Mouse (Mus musculus) neutrophil, adult 5-6 weeks (primary cell): ENCODE data around the gene Plekhg2. TPM values are rescaled to one million over a fixed set of nuclear protein-coding genes. Genes with fewer than 3 reads are reported as not detected.

ENCODE experiments used
- ATAC-seq: fragments of 151-379, 151-347 bp; 2 replicates; pipeline ENCODE4 v1.8.0; 2017; ENCODE audit warnings: mild to moderate bottlenecking, moderate TSS enrichment; ENCODE audit not compliant: insufficient number of reproducible peaks, poor library complexity, low FRiP score, severe bottlenecking; ENCODE audit errors: extremely low read depth
- total RNA-seq: library from RNA; stranded (forward); fragments of 200-1000 nt; gene quantifications from 2 replicates; pipeline ENCODE4 v1.2.3, GENCODE M21; 2017

Gene Plekhg2
- total RNA-seq, 1 experiment from 2014 or later, result 32.6 TPM

DNA sequence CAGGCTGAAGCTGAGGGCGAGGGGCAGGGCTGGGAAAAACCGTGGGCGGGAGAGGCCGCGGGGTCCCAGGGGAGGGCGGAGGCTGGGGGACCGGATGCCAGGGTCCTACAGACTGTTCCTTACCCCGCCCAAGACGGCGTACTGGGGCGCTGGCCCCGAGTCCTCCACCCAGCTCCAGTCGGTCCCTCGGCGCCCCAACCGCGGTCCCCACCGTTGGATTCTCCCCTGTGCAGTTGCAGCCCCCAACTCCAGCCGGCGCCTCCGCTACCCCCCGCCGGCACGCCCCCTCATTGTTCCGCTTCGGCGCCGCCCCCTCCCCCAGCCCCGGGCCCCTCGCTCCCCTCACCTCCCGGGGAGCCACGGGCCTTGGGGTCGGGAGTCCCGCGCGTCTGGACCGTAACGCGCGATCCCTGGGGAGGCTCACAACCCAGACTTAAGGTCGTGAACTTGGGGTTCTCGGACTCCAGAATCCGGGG, 847 bp downstream of the Plekhg2 start:
- no peak for ATAC-seq

DNA sequence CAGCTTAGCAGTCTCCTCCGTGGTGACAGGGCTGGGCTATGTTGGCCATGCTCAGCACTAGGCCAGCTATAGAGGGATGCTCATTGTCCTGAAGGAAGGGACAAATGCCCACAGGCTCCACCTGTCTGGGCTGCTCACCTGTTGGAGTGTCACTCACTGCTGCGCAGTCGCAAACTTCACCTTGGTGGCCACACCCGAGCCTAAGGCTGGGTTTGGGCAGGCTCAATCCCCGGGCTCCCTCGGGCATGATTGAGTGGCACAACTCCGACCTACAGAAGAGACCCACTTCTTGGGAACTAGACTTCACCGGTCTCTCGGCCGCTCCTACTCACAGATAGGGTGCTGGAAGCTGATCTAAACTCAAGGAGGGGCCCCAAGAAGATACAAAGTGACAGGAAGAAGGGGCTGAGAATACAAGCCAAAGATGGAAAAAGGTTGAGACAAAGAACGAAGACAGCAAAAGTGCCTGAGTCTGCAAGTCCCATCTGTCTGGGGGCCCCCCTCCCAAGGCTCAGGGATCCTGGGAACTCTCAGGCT, 1.4 kb downstream of the Plekhg2 start:
- ATAC-seq, result no peak

GRCm38 (mm10) chr7:28370051-28370450, 2.3 kb downstream of the Plekhg2 start:
- no peak for ATAC-seq

GRCm38 (mm10) chr7:28368276-28368920, 4.0 kb downstream of the Plekhg2 start:
- no peak for ATAC-seq

DNA sequence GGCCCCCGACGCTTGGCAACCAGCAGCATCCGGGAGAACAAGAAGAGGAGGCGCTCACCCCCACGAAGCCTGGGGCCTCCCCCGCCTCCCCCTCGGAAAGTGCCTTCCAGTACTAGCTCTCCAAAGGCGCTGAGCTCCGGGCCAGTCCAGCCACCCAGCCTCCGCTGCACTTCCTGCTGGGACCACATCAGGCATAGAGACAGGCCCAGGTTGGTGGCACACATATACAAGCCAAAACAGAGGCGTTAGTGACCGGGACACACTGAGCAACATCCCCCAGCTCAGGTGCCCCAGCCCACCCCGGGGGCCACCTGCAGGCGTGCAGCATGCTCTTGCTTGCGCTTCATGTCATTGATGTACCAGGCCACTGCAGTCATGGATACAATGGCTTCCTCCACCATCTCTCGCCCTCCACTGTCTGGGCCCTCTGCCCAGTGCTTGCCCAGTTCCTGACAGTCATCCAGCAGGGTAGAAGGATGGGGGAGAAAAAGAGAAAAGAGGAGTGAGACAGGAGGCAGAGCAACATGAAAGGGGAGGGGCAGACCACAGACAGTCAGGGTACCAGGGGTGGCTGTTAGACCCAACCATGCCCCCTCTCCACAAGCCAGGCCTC, 4.6 kb downstream of the Plekhg2 start:
- no peak for ATAC-seq

DNA sequence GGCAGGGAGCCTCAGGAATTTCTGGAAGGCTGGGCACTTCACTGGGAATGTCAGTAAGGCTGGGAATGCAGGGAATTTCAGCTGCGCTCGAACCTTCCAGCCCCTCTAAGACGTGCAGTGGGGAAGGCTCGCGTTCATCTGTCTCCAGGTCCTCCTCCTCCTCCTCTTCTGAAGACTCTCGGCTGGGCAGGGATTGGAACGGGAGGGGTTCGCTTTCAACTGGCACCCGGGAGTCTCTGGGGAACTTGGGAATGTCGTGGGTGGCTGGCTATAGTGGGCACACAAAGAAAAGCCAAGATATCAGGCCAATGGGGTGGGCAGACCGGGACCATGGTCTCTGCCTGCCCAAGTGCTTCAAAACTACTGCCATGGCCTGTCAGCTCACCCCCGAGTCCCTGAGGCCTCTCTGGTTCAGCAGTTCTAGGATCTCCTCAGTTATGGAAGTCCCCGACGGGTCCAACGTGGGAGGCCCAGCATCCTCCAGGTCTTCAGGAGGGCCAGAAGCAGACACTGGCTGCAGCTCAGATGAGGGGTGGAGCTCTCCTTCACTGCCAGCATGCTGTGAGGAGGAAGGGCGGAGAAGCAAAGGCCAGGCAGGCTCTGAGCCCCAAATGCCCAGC, 9.8 kb downstream of the Plekhg2 start:
- no peak for ATAC-seq

- no peak for ATAC-seq
These were observed 10.6 kb downstream of the Plekhg2 start for GRCm38 (mm10) chr7:28361647-28362341.

GRCm38 (mm10) chr7:28360291-28360690, 12.1 kb downstream of the Plekhg2 start:
- no peak for ATAC-seq

DNA sequence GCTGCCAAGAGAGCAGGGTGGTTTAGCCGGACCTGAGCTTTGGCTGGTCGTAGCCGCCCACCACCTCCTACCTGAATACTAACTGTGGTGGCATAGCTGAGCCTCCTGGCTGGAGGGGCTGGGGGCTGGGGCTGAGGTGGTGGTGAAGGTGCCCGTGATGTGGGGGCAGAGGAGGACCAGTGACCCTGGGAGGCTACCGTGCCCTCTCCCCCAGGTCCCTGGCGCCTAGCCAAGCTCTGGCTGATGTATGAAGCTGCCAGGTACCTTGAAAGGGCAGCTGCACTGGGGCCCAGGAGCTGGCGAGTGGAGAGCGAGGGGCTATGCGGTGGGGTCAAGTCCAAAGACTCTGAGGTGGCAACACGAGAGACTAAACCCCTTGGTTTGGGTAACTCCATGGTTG, 12.5 kb downstream of the Plekhg2 start:
- no peak for ATAC-seq

- ATAC-seq, result no peak
These were observed 14.0 kb downstream of the Plekhg2 start for GRCm38 (mm10) chr7:28358431-28358830.

GRCm38 (mm10) chr7:28357984-28358383, 14.4 kb downstream of the Plekhg2 start:
- ATAC-seq, result no peak

DNA sequence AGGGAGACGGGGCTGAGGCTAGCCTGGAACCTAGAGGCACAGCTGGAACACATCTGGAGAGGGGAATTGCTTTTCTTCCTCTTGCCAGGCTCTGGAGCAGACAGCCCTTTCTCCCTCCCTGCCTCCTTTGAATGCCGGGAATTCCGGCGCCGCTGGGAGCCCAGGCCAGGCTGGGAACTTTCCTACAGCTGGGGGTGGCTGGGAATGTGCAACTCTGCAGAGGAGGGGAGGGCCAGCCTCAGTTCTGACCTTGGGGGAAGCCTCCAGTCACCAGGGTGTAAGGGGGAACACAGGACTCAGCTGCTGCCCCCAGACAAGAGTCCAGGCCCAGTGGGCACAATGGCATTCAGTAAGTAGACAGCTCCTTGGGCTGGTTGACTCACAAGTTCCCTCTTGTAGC, 15.4 kb downstream of the Plekhg2 start:
- ATAC-seq, result no peak

- no peak for ATAC-seq
These were observed 17.2 kb downstream of the Plekhg2 start for GRCm38 (mm10) chr7:28355221-28355620.

DNA sequence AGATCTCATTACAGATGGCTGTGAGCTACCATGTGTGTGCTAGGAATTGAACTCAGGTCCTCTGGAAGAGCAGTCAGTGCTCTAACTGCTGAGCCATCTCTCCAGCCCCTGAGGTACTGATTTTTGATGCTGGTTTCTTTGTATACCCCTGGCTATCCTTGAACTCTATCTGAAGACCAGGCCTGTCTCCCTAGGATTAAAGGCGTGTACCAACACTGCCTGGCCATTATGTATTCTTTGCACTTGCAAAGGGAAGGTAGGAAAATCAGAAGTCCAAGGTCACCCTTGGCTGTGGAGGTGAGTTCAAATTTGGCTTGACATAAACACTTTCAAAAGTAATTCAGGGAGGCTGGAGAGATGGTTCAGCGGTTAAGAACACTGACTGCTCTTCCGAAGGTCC, 17.8 kb downstream of the Plekhg2 start:
- ATAC-seq, result no peak

DNA sequence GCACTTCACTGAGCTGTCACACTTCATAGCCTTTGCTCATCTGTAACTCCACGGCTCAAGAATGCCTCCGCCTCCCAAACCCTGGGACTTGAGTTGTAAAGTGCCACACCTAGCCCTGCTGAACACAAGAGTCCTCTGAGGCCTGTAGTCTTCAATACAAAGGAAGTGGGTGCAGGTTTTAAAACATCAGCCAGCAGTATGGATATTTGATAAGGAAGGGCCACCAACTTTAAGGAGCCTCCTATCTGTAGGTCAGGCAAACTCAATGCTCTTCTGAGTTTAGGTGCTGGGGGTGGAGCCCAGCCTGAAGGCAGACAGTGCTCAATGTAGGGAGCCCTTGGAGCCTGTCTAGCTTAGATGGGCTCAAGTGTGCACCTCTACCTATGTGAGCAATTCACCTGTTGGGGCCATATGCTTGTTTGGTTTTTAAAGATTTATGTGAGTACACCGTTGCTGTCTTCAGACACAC, 18.3 kb downstream of the Plekhg2 start:
- ATAC-seq, result no peak

DNA sequence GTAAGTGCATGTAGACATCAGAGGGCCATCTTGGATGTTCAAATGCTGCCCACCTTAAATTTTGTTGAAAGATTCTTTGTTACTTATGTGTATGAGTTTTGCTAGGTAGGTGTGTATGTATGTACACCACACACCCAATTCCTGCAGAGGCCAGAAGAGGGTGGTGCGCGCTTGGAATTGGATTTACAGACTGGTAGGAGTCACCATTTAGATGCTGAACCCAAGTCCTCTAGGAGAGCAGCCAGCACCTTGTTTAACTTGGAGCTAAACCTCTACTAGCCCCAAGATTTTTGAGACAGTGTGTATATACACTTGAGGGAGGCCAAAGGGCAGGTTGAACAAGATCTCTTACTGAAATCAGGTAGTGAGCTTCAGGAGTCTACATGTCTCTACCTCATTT, 19.1 kb downstream of the Plekhg2 start:
- no peak for ATAC-seq

GRCm38 (mm10) chr7:28351676-28352191, 20.7 kb downstream of the Plekhg2 start:
- no peak for ATAC-seq

GRCm38 (mm10) chr7:28350155-28350883, 22.1 kb downstream of the Plekhg2 start, which contains the start of gene Rps16:
TSS of gene Rps16 (plus strand) at chr7:28350652.
- ATAC-seq, result peak; percentile 98
